Mouse (Mus musculus): Measurements from ENCODE around the gene Tmem127. TPM values are rescaled to one million over a fixed set of nuclear protein-coding genes. Genes with fewer than 3 reads are reported as not detected.

The Tmem127 gene
- total and polyA plus RNA-seq, 3 experiments, result 11.5 to 15.8 (median 11.9) TPM

DNA sequence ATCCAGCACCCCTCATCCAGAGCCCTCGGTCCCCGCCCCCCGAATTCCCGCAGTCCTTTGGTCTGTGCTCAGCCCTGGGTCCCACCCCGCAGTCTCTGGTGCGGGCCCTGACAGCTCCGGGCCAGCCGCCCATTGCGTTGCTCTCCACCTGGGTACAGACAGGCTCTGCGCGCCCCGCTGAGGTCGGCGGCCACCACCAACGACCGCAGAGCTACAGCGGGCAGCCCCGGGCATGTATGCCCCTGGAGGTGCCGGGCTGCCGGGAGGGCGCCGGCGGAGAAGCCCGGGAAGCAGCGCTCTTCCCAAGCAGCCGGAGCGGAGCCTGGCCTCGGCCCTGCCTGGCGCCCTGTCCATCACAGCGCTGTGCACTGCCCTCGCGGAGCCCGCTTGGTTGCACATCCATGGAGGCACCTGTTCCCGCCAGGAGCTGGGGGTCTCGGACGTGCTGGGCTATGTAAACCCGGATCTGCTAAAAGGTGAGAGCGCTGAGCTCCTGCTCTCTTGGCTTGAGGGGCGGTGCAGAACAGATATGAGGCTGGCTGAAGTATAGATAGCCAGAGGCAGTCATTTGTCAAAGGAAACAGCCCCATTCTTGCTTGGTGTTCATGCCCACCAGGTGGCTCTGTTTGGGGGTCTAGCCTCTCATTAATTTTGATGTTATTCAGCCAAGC, 761 bp downstream of the Tmem127 start:
- Histone ChIP-seq H3K4me1 (ENCODE audit: control insufficient read depth in 1 of 2, insufficient read depth in 2 of 2) (peaks cover 5 to 31% of the 10 kb centered on the region in 2 experiments), H3K27me3 (replicated peaks) (no peaks in the 10 kb centered on the region), H3K9me3 (replicated peaks; ENCODE audit: low read length) (no peaks in the 10 kb centered on the region), H3K4me3 (replicated peaks in 1 of 3; ENCODE audit: low read depth in 2 of 3, low read length in 2 of 3, poor library complexity in 1 of 3) (peak overlapping the region; percentile 74 to 96 (median 95)), H3K4me2 (ENCODE audit: insufficient read depth, low read depth, poor library complexity, severe bottlenecking) (peak overlapping the region; percentile 89), H3K79me2 (replicated peaks; ENCODE audit: control insufficient read depth, extremely low read depth, insufficient read depth, poor library complexity, severe bottlenecking) (peaks cover 17% of the 10 kb centered on the region), H3K9ac (ENCODE audit: insufficient read depth, low read depth) (peak overlapping the region; percentile 79), H3K36me3 (replicated peaks in 1 of 2; ENCODE audit: control insufficient read depth in 1 of 2, insufficient read depth in 1 of 2, low read length in 1 of 2) (peaks cover 27 to 58% of the 10 kb centered on the region in 2 experiments), H3K27ac (ENCODE audit: insufficient read depth, low read depth) (no peak overlapping the region)
- TF ChIP-seq MAZ (IDR thresholded peaks at IDR 0.05; ENCODE audit: low read depth, low read length) (no peak), SMC3 (IDR thresholded peaks at IDR 0.05; ENCODE audit: low read depth, low read length) (peak; percentile 51), CTCF (conservative IDR thresholded peaks at IDR 0.05 in 1 of 2, IDR thresholded peaks at IDR 0.05 in 1 of 2; ENCODE audit: low read depth in 2 of 2, low read length in 2 of 2) (peak in 1 of 2 experiments; percentile 57; a peak in 2 of 4 replicates)
- in situ Hi-C loops (cut with MboI; ENCODE audit: low pct_ligation_motif_present, low pct_unique_long_range_greater_than_20kb, low sequenced_read_pairs), result no loop called here
- dilution Hi-C loops (cut with MboI; ENCODE audit: extremely low pct_ligation_motif_present, extremely low pct_unique_long_range_greater_than_20kb, low sequenced_read_pairs), result no loop called here
- DNase-seq (ENCODE audit: extremely low read depth), result peak; percentile 34

DNA sequence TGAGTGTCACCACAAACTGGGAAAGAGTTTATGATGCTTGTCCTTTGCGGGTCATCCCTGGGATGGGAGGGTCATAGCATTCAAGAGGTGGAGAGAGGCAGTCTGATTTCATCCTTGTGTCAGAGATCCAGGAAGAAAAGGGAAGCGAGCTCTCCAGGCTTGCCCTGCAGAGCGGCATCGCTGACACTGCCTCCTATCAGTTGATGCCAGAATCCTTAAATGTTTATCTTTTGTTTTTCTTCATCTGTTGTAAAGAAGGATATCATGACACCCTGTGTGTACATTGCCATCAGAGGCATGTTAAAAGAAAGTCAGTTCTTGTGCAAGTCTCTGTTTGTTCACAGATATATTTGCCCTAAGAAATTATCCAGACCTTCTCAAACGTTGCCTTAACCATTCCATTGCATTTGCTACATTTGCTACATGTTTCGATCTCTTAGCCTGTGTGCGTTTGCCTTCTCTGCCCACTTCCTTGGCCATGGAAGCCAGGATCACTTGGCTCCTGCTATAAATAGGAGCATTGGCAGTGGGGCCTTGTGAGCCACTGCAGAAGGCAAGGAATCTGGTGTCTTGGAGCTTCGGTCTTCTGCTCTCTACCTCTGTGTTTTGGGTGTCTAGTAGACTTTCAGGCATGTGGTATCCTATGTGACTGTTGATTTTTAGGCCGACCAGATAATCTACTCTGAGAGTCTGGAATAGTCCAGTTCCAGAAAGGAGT, 2.7 kb downstream of the Tmem127 start:
- H3K9me3 ChIP-seq (replicated peaks; ENCODE audit: low read length), result no peaks in the 10 kb centered on the region
- no peak overlapping the region for H3K27ac ChIP-seq (ENCODE audit: insufficient read depth, low read depth)
- H3K9ac ChIP-seq (ENCODE audit: insufficient read depth, low read depth), result no peak overlapping the region
- in situ Hi-C loops (cut with MboI; ENCODE audit: low pct_ligation_motif_present, low pct_unique_long_range_greater_than_20kb, low sequenced_read_pairs), result no loop called here
- dilution Hi-C loops (cut with MboI; ENCODE audit: extremely low pct_ligation_motif_present, extremely low pct_unique_long_range_greater_than_20kb, low sequenced_read_pairs), result no loop called here
- H3K4me2 ChIP-seq (ENCODE audit: insufficient read depth, low read depth, poor library complexity, severe bottlenecking), result no peak overlapping the region
- H3K4me1 ChIP-seq (ENCODE audit: control insufficient read depth in 1 of 2, insufficient read depth in 2 of 2), result peaks cover 5 to 31% of the 10 kb centered on the region in 2 experiments
- no peak for DNase-seq (ENCODE audit: extremely low read depth)
- no peak overlapping the region for H3K4me3 ChIP-seq (replicated peaks in 1 of 3; ENCODE audit: low read depth in 2 of 3, low read length in 2 of 3, poor library complexity in 1 of 3)
- peaks cover 17% of the 10 kb centered on the region for H3K79me2 ChIP-seq (replicated peaks; ENCODE audit: control insufficient read depth, extremely low read depth, insufficient read depth, poor library complexity, severe bottlenecking)
- peaks cover 14 to 55% of the 10 kb centered on the region in 2 experiments for H3K36me3 ChIP-seq (replicated peaks in 1 of 2; ENCODE audit: control insufficient read depth in 1 of 2, insufficient read depth in 1 of 2, low read length in 1 of 2)
- no peaks in the 10 kb centered on the region for H3K27me3 ChIP-seq (replicated peaks)
- TF ChIP-seq USF1 (IDR thresholded peaks at IDR 0.05; ENCODE audit: low read depth, low read length), result no peak
- no peak for TF ChIP-seq MYC (IDR thresholded peaks at IDR 0.05; ENCODE audit: low read depth, low read length)
- TF ChIP-seq GABPA (IDR thresholded peaks at IDR 0.05; ENCODE audit: insufficient replicate concordance, low read depth, low read length), result no peak
- TF ChIP-seq MAX (IDR thresholded peaks at IDR 0.05; ENCODE audit: low read length), result no peak
- no peak for TF ChIP-seq PAX5 (IDR thresholded peaks at IDR 0.05; ENCODE audit: low read length)
- no peak for TF ChIP-seq ZC3H11A (IDR thresholded peaks at IDR 0.05; ENCODE audit: low read depth, low read length)
- no peak for TF ChIP-seq CTCF (conservative IDR thresholded peaks at IDR 0.05 in 1 of 2, IDR thresholded peaks at IDR 0.05 in 1 of 2; ENCODE audit: low read depth in 2 of 2, low read length in 2 of 2)

DNA sequence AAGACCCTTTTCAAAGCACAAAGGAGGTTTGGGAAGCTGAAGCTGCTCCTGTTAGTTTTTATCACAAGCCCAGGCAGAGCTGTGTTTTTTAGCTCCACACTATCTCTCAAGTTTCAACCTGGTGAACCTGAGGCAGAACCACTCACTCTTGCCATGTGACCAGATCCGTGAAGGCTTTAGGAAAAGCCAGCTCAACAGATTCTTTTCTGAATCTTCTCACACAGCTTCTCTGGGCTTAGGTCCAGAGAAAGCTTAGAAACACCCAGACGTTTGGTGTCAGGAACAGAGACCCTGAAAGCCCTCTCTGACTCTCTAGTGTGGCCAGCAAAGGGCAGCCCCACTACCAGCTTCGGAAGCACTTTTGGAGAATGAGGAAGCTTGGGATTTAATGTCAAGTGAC, 3.7 kb downstream of the Tmem127 start:
- no peak overlapping the region for H3K27ac ChIP-seq (ENCODE audit: insufficient read depth, low read depth)
- dilution Hi-C loops (cut with MboI; ENCODE audit: extremely low pct_ligation_motif_present, extremely low pct_unique_long_range_greater_than_20kb, low sequenced_read_pairs), result no loop called here
- no peak overlapping the region for H3K9ac ChIP-seq (ENCODE audit: insufficient read depth, low read depth)
- H3K4me2 ChIP-seq (ENCODE audit: insufficient read depth, low read depth, poor library complexity, severe bottlenecking), result no peak overlapping the region
- H3K4me3 ChIP-seq (replicated peaks in 1 of 3; ENCODE audit: low read depth in 2 of 3, low read length in 2 of 3, poor library complexity in 1 of 3), result no peak overlapping the region
- DNase-seq (ENCODE audit: extremely low read depth), result no peak
- H3K4me1 ChIP-seq (ENCODE audit: control insufficient read depth in 1 of 2, insufficient read depth in 2 of 2), result peaks cover 1 to 25% of the 10 kb centered on the region in 2 experiments
- H3K27me3 ChIP-seq (replicated peaks), result no peaks in the 10 kb centered on the region
- H3K36me3 ChIP-seq (replicated peaks in 1 of 2; ENCODE audit: control insufficient read depth in 1 of 2, insufficient read depth in 1 of 2, low read length in 1 of 2), result peaks cover 10 to 54% of the 10 kb centered on the region in 2 experiments
- TF ChIP-seq NRF1 (IDR thresholded peaks at IDR 0.05; ENCODE audit: low read depth, low read length) (no peak), ZC3H11A (IDR thresholded peaks at IDR 0.05; ENCODE audit: low read depth, low read length) (no peak)
- in situ Hi-C loops (cut with MboI; ENCODE audit: low pct_ligation_motif_present, low pct_unique_long_range_greater_than_20kb, low sequenced_read_pairs), result no loop called here
- peaks cover 14% of the 10 kb centered on the region for H3K79me2 ChIP-seq (replicated peaks; ENCODE audit: control insufficient read depth, extremely low read depth, insufficient read depth, poor library complexity, severe bottlenecking)
- no peaks in the 10 kb centered on the region for H3K9me3 ChIP-seq (replicated peaks; ENCODE audit: low read length)
